Mouse (Mus musculus) right cerebral cortex, postnatal 36 days (tissue): ENCODE measurements at regions not wholly inside any gene's neighbourhood (a gene's known extent, or its start where the extent isn't known, plus 50 kb on each side); places are given as distances from the start of the nearest gene placed in this dataset.

Experiments used
- DNase-seq, 2 experiments: peaks; one replicate each; pipeline ENCODE4 v3.0.0; 2022; ENCODE audit warnings: low spot score in 2 of 2, mixed read lengths in 1 of 2

DNA sequence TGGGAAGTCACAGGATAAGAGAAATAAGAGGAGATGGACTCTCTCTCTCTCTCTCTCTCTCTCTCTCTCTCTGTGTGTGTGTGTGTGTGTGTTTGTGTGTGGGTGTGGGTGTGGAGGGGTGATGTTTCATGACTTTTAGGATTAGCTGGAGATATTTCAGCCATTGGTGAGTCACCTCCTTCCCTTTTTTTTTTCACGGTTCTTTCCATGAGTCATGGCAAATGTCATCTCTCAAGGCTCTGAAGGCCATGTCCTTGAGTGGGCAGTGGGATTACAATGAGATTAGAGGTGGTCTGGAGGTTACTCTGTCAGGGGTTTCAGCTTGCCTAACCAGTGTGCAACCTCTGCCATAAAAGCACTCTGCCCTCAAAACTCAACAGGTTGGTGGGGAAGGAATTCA, 329.3 kb downstream of the Phkb start:
- DNase-seq, result no peak

DNA sequence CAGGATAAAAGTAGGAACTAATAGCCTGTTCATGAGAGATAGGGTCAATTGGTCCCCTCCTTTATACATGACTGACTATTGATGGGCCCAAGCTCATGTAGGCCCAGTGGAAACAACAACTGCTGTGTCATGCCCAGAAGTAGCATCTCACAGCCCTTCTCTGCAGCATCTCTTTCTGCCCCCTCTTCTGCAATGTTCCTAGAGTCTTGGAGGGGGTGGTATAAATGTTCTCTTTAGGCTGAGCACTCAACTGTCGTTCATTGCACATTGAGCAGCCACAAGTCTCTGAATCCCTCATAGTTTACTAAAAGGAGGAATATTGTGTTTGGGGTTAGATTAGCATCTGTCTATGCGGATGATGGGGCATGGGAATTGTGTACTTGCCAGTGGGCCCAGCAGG, 324.1 kb downstream of the Phkb start:
- DNase-seq, result no peak

DNA sequence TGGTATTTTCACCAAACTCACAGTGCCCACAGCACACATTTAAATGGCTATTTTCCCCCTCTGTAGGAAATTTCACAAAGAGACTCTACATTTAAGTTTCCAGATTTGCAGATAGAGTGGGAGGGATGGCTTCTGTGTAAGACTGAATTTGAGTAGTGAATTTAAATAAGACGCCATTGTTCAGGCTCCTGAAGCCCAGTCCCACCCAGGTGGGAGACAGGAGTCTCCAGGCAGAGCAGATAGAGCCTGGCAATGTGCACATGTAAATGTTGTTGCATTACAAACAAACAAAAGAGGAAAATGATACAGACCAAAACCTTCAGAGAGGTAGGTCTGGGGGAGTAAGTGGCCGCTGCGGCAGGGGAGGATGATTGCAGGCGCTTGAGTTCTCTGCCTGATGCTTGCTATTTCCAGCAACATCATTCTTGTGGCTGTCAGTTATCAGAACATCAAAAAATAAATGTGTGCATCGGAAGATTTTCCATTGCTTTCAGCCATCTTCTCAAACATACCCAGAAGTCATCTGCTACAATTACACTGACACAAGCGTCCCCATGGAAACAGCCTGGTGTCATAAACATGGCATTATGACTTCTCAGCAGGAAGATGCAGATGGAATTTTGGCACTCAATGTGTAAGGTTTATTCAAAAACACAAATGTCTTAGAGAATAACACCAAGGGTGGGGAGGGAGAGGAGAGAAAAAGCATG, 318.5 kb downstream of the Phkb start:
- DNase-seq, result peak; percentile 24 to 58

DNA sequence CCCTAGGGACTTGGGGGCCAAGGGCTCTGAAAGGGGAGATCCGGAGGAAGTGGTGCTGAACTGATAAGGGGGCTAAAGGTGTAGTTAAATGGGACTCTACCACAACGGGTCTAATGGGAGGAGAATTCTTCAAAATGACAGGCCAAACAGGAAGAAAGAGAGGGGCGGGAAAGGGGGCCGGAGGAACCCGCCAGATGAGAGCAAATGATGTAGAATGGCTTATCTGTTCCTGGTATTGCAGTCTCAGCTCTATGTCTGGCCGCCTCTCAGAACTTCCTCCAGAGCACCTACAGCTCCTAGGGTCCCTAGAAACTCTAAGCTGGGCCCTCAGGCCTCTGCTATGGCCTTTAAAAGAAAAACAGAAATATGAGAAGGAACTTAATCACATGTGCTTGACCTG, 306.8 kb downstream of the Phkb start:
- no peak for DNase-seq

DNA sequence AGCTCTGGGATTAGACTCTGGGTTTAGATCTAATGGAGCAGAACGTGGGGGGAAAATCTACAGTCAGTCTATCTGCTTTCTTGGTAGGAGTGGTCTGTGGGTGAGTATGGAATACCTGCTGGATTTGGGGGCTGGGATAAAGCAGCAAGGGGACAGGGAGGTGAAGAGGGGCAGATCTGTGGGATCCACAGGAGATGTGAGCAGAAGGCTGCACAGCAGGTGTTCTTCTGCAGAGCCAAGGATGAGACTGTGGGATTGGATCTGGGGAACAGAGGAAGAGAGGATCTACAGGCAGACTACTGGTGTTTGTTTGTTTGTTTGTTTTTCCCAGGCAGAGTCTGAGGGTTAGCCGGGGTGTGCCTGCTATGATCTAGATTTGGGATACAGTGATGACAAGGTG, 284.5 kb downstream of the Phkb start:
- DNase-seq, result no peak

DNA sequence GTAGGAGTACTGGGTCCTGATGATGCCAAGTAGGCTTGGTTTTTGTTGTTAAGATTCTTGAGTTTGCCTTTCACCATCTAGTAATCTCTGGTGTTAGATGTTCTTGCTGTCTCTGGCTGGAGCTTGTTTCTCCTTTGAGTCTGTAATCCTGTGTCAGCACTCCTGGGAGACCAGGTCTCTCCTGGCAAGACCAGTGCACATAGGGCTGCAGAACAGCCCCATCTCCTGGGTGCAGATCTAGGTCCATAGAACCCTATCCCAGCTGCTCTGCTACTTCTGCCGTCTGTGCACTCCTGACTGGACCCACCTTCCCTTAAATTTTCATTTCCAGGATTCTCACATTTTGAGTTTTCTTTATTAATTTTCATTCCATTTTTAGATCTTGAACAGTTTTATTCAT, 283.9 kb downstream of the Phkb start:
- no peak for DNase-seq
